Mouse (Mus musculus): ENCODE measurements at regions not wholly inside any gene's neighbourhood (a gene's known extent, or its start where the extent isn't known, plus 50 kb on each side); places are given as distances from the start of the nearest gene placed in this dataset.

DNA sequence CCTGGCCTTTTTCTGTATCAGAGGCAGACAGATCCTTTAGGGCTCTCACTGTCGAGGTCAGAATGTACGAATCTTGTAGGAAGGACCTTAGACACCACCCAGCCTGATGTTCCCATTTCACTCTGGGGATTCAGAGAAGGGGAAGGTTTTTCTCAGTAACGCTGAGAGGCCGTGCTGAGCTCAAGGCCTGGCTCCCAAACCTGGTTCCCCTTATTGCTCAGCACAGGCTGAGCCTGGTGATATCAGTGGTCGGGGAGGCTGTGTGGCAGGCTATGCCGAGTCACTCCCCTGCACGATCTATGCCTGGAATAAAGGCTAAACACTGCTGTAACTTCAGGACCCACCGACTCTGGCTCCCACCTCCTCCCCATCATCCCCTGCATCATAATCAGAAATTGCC lies 154.6 kb upstream of the Mrps10 start:
- no peak overlapping the region for H3K4me3 ChIP-seq
- no peak for TF ChIP-seq CTCF (IDR thresholded peaks at IDR 0.05)
- intact Hi-C loops (cut with DNase I): no loop called here
- no peak overlapping the region for H3K27ac ChIP-seq
- no peak for DNase-seq (ENCODE audit: extremely low spot score in 1 of 2, low spot score in 2 of 2)

DNA sequence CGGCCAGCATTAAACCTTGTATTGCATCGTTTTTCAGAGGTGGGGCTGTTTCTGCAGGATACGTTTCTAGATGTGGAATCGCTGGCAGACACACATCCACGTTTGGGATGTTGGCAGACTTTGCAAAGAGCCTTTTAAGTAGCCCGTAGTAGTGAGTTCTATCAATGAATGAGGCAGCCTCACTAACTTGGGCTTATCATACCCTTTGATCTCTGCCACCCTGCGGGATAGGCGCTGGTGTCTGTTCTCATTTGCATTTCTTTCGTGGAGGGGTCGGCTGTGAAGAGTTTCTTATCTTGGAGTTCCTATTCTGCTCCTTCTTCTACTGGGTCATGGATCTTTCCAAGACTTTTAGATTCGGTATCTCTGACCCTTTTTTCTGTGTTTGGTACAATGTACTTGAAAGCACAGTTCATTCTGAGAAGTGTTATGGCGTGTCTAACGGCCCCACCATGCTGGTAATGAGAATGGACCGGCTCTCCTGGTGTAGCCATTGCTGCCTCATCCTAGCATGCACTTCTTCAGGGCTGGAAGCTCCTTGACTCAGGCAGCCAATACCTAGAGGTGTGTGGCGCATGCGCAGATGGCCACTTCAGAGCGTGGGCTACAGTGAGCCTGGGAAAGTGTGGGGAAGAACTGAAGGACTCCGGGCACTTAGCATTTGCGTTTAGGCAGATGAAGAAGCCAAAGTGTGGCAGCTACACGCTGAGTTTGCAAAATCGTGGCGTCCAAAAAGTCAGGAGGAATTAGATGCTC lies 158.1 kb upstream of the Mrps10 start:
- no peak for TF ChIP-seq CTCF (IDR thresholded peaks at IDR 0.05)
- no peak for DNase-seq (ENCODE audit: extremely low spot score in 1 of 2, low spot score in 2 of 2)
- Histone ChIP-seq H3K4me3 (no peak overlapping the region), H3K27ac (no peak overlapping the region)
- intact Hi-C loops (cut with DNase I): no loop called here

DNA sequence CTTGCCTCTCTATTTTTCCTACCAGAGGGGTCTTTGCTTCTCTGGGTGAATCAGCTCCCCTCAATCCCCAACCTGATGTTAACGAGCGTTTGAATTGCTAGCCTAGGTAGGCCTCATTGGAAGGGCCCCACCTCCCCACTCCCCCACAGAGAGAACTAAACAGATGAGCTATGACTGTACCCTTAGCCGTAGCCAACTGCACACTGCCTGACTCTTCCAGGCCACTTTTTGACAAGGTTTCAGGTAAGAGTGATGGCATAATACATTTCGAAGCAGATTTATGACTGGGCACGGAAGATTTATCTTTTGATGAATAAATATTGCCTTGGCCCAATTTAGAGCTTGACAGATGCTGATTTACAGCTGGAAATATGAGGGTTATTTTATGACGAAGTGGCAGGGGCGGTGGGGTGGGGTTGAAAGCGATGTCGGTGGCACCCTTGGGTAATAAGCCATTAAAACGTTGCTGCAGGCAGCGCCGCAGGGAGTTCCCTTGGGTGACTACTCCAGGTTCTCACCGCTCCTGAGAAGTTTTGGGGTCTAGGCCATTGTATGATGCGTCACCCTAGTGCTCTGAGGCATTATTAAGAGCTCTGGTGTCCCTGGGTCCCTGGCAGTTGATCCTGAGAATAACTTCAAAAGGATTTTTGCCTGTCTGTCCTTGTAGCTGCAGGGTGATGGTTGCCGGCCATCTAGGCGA lies 159.7 kb upstream of the Mrps10 start:
- no peak overlapping the region for H3K27ac ChIP-seq
- no peak for DNase-seq (ENCODE audit: extremely low spot score in 1 of 2, low spot score in 2 of 2)
- intact Hi-C loops (cut with DNase I): no loop called here
- H3K4me3 ChIP-seq: no peak overlapping the region
- no peak for TF ChIP-seq CTCF (IDR thresholded peaks at IDR 0.05)

DNA sequence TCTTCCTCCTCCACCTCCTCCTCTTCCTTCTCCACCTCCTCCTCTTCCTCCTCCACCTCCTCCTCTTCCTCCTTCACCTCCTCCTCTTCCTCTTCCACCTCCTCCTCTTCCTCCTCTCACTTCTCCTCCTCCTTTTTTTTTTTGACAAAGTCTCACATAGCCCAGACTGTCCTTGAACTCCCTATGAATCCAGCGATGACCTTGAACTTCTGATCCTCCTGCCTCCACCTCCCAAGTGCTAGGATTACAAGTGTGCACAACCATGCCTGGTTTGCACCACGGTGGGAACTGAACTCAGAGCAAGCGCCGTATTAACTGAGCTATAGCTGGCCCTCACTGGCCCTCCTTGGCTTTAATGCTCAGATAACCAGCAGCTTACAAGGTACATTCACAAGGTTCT lies 161.2 kb upstream of the Mrps10 start:
- no peak for DNase-seq (ENCODE audit: extremely low spot score in 1 of 2, low spot score in 2 of 2)
- intact Hi-C loops (cut with DNase I): no loop called here
- no peak overlapping the region for H3K4me3 ChIP-seq
- no peak overlapping the region for H3K27ac ChIP-seq
- TF ChIP-seq CTCF (IDR thresholded peaks at IDR 0.05): no peak

DNA sequence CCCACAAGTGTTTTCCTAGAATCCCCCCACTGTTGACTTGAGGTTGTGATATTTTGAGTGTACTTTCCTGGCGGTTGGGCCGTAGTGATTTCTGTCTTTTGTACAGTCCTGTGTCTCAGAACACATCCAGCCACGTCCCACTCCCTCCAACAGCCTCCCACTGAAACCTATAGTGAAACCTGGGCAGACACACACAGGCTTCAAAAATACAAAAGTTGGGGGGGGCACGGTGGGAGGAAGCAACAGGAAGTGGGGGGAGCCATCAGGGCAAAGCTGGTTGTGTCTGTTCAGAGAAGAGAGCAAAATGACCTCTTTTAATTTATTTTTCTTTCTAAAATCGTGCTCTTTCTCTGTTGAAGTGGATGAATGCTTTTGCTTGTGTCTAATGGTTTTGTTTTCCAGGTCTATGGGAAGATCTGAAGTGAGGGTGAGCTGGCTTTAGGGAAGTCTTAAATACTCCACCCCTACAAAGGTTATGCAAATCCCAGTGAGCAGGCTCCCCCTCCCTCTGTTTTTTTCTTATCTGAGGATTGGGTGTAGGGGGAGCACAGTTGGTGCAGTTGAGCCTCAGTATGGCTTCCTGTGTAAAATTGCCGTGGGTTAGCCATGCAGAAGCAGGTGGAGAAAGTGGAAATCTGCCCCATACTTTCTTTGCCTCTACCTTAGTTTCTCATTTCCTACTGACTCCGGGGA lies 164.1 kb upstream of the Mrps10 start:
- TF ChIP-seq CTCF (IDR thresholded peaks at IDR 0.05): no peak
- intact Hi-C loops (cut with DNase I): no loop called here
- DNase-seq (ENCODE audit: extremely low spot score in 1 of 2, low spot score in 2 of 2): no peak
- no peak overlapping the region for H3K27ac ChIP-seq
- no peak overlapping the region for H3K4me3 ChIP-seq

DNA sequence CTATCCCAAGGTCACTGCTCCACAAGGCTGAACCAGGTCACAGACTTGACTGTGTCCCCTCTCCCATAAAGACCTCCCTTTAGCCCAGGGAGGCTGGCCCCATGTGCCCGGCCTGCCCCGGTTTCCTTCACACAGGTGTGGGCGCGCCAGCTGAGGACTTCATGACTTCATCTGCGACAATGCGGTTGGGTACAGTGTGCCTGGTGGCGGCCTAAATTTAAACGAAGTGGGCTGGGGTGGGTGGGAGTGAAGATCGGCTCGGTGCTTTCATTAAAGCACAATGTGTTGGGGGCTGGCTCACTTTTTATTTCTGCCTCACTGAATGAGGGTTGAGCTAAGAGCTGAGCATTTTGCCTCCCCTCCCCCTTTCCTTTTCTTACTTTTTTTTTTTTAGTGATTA lies 169.5 kb upstream of the Mrps10 start:
- Histone ChIP-seq H3K27ac (peak overlapping the region; percentile 87), H3K4me3 (no peak overlapping the region)
- DNase-seq (ENCODE audit: extremely low spot score in 1 of 2, low spot score in 2 of 2): peak; percentile 66 to 69
- no peak for TF ChIP-seq CTCF (IDR thresholded peaks at IDR 0.05)
- intact Hi-C loops (cut with DNase I): loop anchor here (1.0 to 2.0 kb wide), 3 partner anchors 20 to 60 kb away; no protein-coding TSS in a partner anchor

DNA sequence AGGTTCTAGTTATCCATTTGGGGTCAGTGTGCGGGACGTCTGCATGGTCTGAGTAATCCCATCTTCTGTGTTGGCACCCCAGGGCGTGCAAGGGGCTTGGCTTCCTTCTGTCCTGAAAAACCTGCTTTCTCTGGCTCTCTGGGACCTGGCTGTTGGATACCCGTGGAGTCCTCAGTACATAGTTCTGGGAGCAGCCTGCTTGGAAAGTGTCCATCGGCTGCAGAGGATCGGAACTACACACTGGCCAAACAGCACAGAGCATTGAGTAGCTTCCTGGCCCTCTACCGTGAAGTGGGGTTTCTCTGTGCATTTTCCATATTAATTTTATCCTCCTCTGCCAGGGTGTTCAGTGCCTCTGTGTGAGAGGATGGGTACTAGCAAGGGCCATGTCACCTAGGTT lies 170.7 kb upstream of the Mrps10 start:
- TF ChIP-seq CTCF (IDR thresholded peaks at IDR 0.05): no peak
- H3K27ac ChIP-seq: peak overlapping the region; percentile 69
- DNase-seq (ENCODE audit: extremely low spot score in 1 of 2, low spot score in 2 of 2): no peak
- intact Hi-C loops (cut with DNase I): loop anchor here (2.0 kb wide), 1 partner anchor 19 kb away; no protein-coding TSS in a partner anchor
- H3K4me3 ChIP-seq: no peak overlapping the region

DNA sequence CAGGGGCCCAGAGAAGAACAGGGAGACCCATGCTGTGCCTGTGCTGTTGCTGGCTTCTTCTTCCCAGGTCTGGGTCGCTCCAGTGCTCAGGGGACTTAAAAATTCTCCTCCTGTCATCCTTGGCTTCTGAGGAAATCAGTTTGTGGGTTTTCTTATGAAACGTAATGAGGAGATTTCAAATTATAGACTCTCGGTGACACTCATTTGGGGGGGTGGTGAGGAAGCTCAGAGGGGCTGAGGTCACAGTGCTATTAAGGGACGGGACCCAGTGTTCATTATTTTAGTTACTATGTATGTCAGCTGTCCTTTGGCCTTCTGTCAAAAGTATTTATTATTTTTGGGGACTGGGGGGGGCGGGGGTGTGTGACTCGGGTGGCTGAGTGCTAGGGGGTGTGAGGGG lies 171.7 kb upstream of the Mrps10 start:
- no peak for DNase-seq (ENCODE audit: extremely low spot score in 1 of 2, low spot score in 2 of 2)
- no peak overlapping the region for H3K4me3 ChIP-seq
- peak overlapping the region; percentile 8 for H3K27ac ChIP-seq
- TF ChIP-seq CTCF (IDR thresholded peaks at IDR 0.05): no peak
- intact Hi-C loops (cut with DNase I): no loop called here

DNA sequence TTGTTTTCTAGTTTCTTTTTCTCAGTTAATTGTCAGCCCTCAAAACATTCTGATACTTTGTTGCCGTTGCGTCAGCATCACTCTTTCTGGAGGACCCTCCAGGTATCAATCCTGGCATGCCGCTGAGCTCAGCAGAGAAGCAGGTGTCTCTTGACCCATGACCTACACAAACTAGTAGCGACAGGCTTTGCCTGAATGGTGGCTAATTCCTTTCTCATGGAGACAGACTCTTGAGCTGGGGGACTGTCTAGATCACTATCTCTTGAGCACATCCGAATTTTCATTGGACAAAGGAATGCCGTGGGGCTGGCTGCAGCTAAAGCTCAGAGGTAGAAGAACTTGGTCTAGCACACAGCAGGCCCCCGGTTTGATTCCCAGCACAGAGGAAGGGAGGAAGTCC lies 172.7 kb upstream of the Mrps10 start:
- no peak for TF ChIP-seq CTCF (IDR thresholded peaks at IDR 0.05)
- H3K27ac ChIP-seq: 0 out of 2 replicates have a peak overlapping the region, but pooled peaks have one; percentile 10
- intact Hi-C loops (cut with DNase I): no loop called here
- no peak for DNase-seq (ENCODE audit: extremely low spot score in 1 of 2, low spot score in 2 of 2)
- H3K4me3 ChIP-seq: no peak overlapping the region

DNA sequence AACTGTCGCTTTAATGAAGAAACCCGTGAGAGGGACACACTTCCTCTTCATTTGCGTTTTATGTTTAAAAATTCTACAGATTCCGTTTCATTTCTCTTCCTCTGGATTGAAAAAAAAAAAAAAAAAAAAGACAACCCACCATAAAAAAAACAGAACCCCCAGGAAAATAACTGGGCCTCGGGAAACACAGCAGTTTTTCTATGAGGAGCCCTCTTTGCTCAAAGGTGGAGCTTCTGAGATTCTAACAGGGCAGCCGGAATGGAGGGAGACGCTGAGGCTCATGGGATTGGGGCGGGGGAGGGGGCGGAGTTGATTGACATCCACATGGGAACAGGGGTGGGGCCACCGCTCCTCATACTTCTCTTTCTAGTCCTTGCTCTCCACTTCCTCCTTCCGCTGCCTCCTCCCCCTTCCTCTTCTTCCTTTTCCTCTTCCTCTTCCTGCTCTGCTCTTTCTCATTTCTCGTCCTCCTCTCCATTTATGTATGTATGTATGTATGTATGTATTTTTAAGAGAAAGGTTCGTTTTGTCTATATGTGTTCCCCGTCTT lies 174.1 kb upstream of the Mrps10 start:
- no peak for DNase-seq (ENCODE audit: extremely low spot score in 1 of 2, low spot score in 2 of 2)
- Histone ChIP-seq H3K4me3 (no peak overlapping the region), H3K27ac (no peak overlapping the region)
- no peak for TF ChIP-seq CTCF (IDR thresholded peaks at IDR 0.05)
- intact Hi-C loops (cut with DNase I): no loop called here

DNA sequence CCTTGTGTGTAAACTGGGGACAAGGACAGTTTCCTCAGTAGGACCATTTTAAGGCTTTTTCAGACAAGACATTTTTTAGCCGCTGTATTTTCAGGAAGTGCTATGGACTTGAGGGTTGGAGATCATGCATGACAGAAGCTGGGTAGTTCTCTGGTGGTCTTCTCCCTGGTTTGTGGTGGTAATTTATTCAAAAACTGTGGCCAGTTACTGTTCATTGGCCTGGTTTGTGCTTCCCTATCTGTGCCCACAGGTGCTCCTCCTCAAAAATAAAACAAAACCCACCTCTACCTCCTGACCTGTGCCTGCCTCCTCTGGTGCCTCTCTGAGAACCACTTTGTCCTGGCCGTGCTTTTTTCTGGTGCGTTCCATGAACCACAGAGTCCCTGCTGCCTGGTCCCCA lies 177.3 kb upstream of the Mrps10 start:
- no peak overlapping the region for H3K4me3 ChIP-seq
- TF ChIP-seq CTCF (IDR thresholded peaks at IDR 0.05): no peak
- no peak for DNase-seq (ENCODE audit: extremely low spot score in 1 of 2, low spot score in 2 of 2)
- H3K27ac ChIP-seq: no peak overlapping the region
- intact Hi-C loops (cut with DNase I): no loop called here

DNA sequence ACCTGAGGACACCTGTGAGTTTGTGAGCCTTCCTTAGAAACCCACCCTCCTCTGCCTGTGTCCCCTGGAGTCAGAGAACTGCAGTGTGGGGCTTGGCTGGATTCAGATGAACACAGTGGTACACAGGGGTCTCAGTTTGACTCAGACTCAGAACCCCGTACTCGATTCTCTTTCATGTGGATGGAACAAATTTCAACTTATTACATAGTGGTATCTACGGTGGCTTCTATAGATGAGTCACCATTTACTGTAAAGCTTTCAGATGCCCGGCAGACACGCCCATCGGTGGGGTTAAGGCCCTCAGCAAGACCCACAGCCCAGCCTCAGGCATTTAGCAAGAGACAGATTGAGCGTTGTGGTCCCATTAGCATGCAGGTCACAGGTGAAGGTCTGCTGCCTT lies 178.9 kb upstream of the Mrps10 start:
- intact Hi-C loops (cut with DNase I): no loop called here
- Histone ChIP-seq H3K27ac (no peak overlapping the region), H3K4me3 (no peak overlapping the region)
- no peak for TF ChIP-seq CTCF (IDR thresholded peaks at IDR 0.05)
- DNase-seq (ENCODE audit: extremely low spot score in 1 of 2, low spot score in 2 of 2): no peak

Data from left cerebral cortex, adult 2 months (tissue).